Mouse (Mus musculus): ENCODE measurements around the gene Ephb4. TPM values are rescaled to one million over a fixed set of nuclear protein-coding genes. Genes with fewer than 3 reads are reported as not detected.

Ephb4 gene
- polyA plus RNA-seq, 1 experiment from 2014 or later, result 40.5 TPM

- TF ChIP-seq CTCF (IDR thresholded peaks at IDR 0.05; ENCODE audit: low read depth), result no peak
- Histone ChIP-seq H3K27me3 (ENCODE audit: insufficient read depth, low read length) (no peaks in the 10 kb centered on the region), H3K9me3 (replicated peaks; ENCODE audit: low read length) (no peaks in the 10 kb centered on the region), H3K4me1 (replicated peaks; ENCODE audit: insufficient read depth, low read length) (no peaks in the 10 kb centered on the region), H3K4me3 (replicated peaks; ENCODE audit: low read depth, low read length) (no peak overlapping the region), H3K36me3 (ENCODE audit: insufficient read depth, low read length) (no peaks in the 10 kb centered on the region), H3K9ac (ENCODE audit: low read depth, low read length) (no peak overlapping the region), H3K27ac (no peak overlapping the region), H3K4me2 (ENCODE audit: low read length) (no peak overlapping the region)
- ATAC-seq (replicated peaks; ENCODE audit: low FRiP score, low read depth), result no peak
- 72% methylated on average over 3 of the region's 3 CpGs for WGBS
- DNase-seq (ENCODE audit: low spot score), result no peak
Observed at GRCm38 (mm10) chr5:137410066-137410465, 60.2 kb downstream of the Ephb4 start.

- H3K9ac ChIP-seq (ENCODE audit: low read depth, low read length), result no peak overlapping the region
- no peak overlapping the region for H3K4me3 ChIP-seq (replicated peaks; ENCODE audit: low read depth, low read length)
- WGBS, result 80% methylated on average over 3 of the region's 3 CpGs
- H3K4me1 ChIP-seq (replicated peaks; ENCODE audit: insufficient read depth, low read length), result no peaks in the 10 kb centered on the region
- no peak overlapping the region for H3K27ac ChIP-seq
- no peak for DNase-seq (ENCODE audit: low spot score)
- H3K4me2 ChIP-seq (ENCODE audit: low read length), result no peak overlapping the region
- no peaks in the 10 kb centered on the region for H3K36me3 ChIP-seq (ENCODE audit: insufficient read depth, low read length)
- no peaks in the 10 kb centered on the region for H3K9me3 ChIP-seq (replicated peaks; ENCODE audit: low read length)
- TF ChIP-seq CTCF (IDR thresholded peaks at IDR 0.05; ENCODE audit: low read depth), result no peak
- ATAC-seq (replicated peaks; ENCODE audit: low FRiP score, low read depth), result no peak
- H3K27me3 ChIP-seq (ENCODE audit: insufficient read depth, low read length), result no peaks in the 10 kb centered on the region
Observed at GRCm38 (mm10) chr5:137410549-137410948, 60.6 kb downstream of the Ephb4 start.

- ATAC-seq (replicated peaks; ENCODE audit: low FRiP score, low read depth), result no peak
- no peaks in the 10 kb centered on the region for H3K9me3 ChIP-seq (replicated peaks; ENCODE audit: low read length)
- H3K4me1 ChIP-seq (replicated peaks; ENCODE audit: insufficient read depth, low read length), result no peaks in the 10 kb centered on the region
- H3K4me3 ChIP-seq (replicated peaks; ENCODE audit: low read depth, low read length), result no peak overlapping the region
- H3K9ac ChIP-seq (ENCODE audit: low read depth, low read length), result no peak overlapping the region
- 63% methylated on average over 8 of the region's 8 CpGs for WGBS
- no peak for TF ChIP-seq CTCF (IDR thresholded peaks at IDR 0.05; ENCODE audit: low read depth)
- H3K27ac ChIP-seq, result no peak overlapping the region
- no peak overlapping the region for H3K4me2 ChIP-seq (ENCODE audit: low read length)
- no peaks in the 10 kb centered on the region for H3K36me3 ChIP-seq (ENCODE audit: insufficient read depth, low read length)
- H3K27me3 ChIP-seq (ENCODE audit: insufficient read depth, low read length), result no peaks in the 10 kb centered on the region
- DNase-seq (ENCODE audit: low spot score), result no peak
Observed at GRCm38 (mm10) chr5:137411235-137411634, 61.3 kb downstream of the Ephb4 start.

GRCm38 (mm10) chr5:137414253-137414652 is 64.3 kb downstream of the Ephb4 start:
- H3K9ac ChIP-seq (ENCODE audit: low read depth, low read length), result no peak overlapping the region
- no peak overlapping the region for H3K4me2 ChIP-seq (ENCODE audit: low read length)
- no peaks in the 10 kb centered on the region for H3K4me1 ChIP-seq (replicated peaks; ENCODE audit: insufficient read depth, low read length)
- H3K9me3 ChIP-seq (replicated peaks; ENCODE audit: low read length), result no peaks in the 10 kb centered on the region
- no peak overlapping the region for H3K27ac ChIP-seq
- 46% methylated on average over 5 of the region's 5 CpGs for WGBS
- no peak for DNase-seq (ENCODE audit: low spot score)
- H3K27me3 ChIP-seq (ENCODE audit: insufficient read depth, low read length), result no peaks in the 10 kb centered on the region
- H3K36me3 ChIP-seq (ENCODE audit: insufficient read depth, low read length), result no peaks in the 10 kb centered on the region
- no peak for ATAC-seq (replicated peaks; ENCODE audit: low FRiP score, low read depth)
- no peak overlapping the region for H3K4me3 ChIP-seq (replicated peaks; ENCODE audit: low read depth, low read length)
- no peak for TF ChIP-seq CTCF (IDR thresholded peaks at IDR 0.05; ENCODE audit: low read depth)

GRCm38 (mm10) chr5:137419105-137419504 is 69.2 kb downstream of the Ephb4 start:
- ATAC-seq (replicated peaks; ENCODE audit: low FRiP score, low read depth) (0 out of 2 replicates have a peak, but pooled peaks have one; percentile 33), DNase-seq (ENCODE audit: low spot score) (peak; percentile 53)
- Histone ChIP-seq H3K4me3 (replicated peaks; ENCODE audit: low read depth, low read length) (no peak overlapping the region), H3K27me3 (ENCODE audit: insufficient read depth, low read length) (no peaks in the 10 kb centered on the region), H3K4me2 (ENCODE audit: low read length) (no peak overlapping the region), H3K27ac (no peak overlapping the region), H3K4me1 (replicated peaks; ENCODE audit: insufficient read depth, low read length) (0 out of 2 replicates have a peak, but pooled peaks cover 4% of the 10 kb centered on the region), H3K36me3 (ENCODE audit: insufficient read depth, low read length) (no peaks in the 10 kb centered on the region), H3K9me3 (replicated peaks; ENCODE audit: low read length) (no peaks in the 10 kb centered on the region), H3K9ac (ENCODE audit: low read depth, low read length) (no peak overlapping the region)
- WGBS, result 51% methylated on average over 9 of the region's 9 CpGs
- no peak for TF ChIP-seq CTCF (IDR thresholded peaks at IDR 0.05; ENCODE audit: low read depth)

GRCm38 (mm10) chr5:137419841-137420240 is 69.9 kb downstream of the Ephb4 start:
- Histone ChIP-seq H3K4me2 (ENCODE audit: low read length) (no peak overlapping the region), H3K36me3 (ENCODE audit: insufficient read depth, low read length) (no peaks in the 10 kb centered on the region), H3K9me3 (replicated peaks; ENCODE audit: low read length) (no peaks in the 10 kb centered on the region), H3K4me3 (replicated peaks; ENCODE audit: low read depth, low read length) (no peak overlapping the region), H3K27ac (no peak overlapping the region), H3K9ac (ENCODE audit: low read depth, low read length) (no peak overlapping the region), H3K27me3 (ENCODE audit: insufficient read depth, low read length) (no peaks in the 10 kb centered on the region), H3K4me1 (replicated peaks; ENCODE audit: insufficient read depth, low read length) (0 out of 2 replicates have a peak, but pooled peaks cover 4% of the 10 kb centered on the region)
- DNase-seq (ENCODE audit: low spot score), result no peak
- ATAC-seq (replicated peaks; ENCODE audit: low FRiP score, low read depth), result no peak
- no peak for TF ChIP-seq CTCF (IDR thresholded peaks at IDR 0.05; ENCODE audit: low read depth)
- 74% methylated on average over 4 of the region's 4 CpGs for WGBS

- no peaks in the 10 kb centered on the region for H3K27me3 ChIP-seq (ENCODE audit: insufficient read depth, low read length)
- ATAC-seq (replicated peaks; ENCODE audit: low FRiP score, low read depth), result no peak
- no peak for DNase-seq (ENCODE audit: low spot score)
- 37% methylated on average over 6 of the region's 6 CpGs for WGBS
- no peak overlapping the region for H3K4me3 ChIP-seq (replicated peaks; ENCODE audit: low read depth, low read length)
- H3K36me3 ChIP-seq (ENCODE audit: insufficient read depth, low read length), result no peaks in the 10 kb centered on the region
- H3K4me1 ChIP-seq (replicated peaks; ENCODE audit: insufficient read depth, low read length), result no peaks in the 10 kb centered on the region
- TF ChIP-seq CTCF (IDR thresholded peaks at IDR 0.05; ENCODE audit: low read depth), result no peak
- H3K9me3 ChIP-seq (replicated peaks; ENCODE audit: low read length), result no peaks in the 10 kb centered on the region
- no peak overlapping the region for H3K4me2 ChIP-seq (ENCODE audit: low read length)
- H3K9ac ChIP-seq (ENCODE audit: low read depth, low read length), result no peak overlapping the region
- H3K27ac ChIP-seq, result no peak overlapping the region
Observed at GRCm38 (mm10) chr5:137425648-137426047, 75.7 kb downstream of the Ephb4 start.

Other genes starting within 250 kb of the Ephb4 start
- gene Trim56, start 233.9 kb upstream of the Ephb4 start, polyA plus RNA-seq (2015; fragmentation: Nextera tagmentation; extraction: Ambion mirVana), result 7.9 and 9.2 TPM in 2 replicates
- gene Muc3, start 200.8 kb upstream of the Ephb4 start, polyA plus RNA-seq (2015; fragmentation: Nextera tagmentation; extraction: Ambion mirVana), result 0.24 TPM in 2 replicates
- gene Muc3a, start 137.7 kb upstream of the Ephb4 start, polyA plus RNA-seq (2015; fragmentation: Nextera tagmentation; extraction: Ambion mirVana), result 0.09 and 0.13 TPM in 2 replicates
- gene Ache, start 62.6 kb upstream of the Ephb4 start, polyA plus RNA-seq (2015; fragmentation: Nextera tagmentation; extraction: Ambion mirVana), result 6.5 and 7.4 TPM in 2 replicates
- gene Ufsp1, start 55.5 kb upstream of the Ephb4 start, polyA plus RNA-seq (2015; fragmentation: Nextera tagmentation; extraction: Ambion mirVana), result 11.4 and 12.8 TPM in 2 replicates
- gene Srrt, start 42.4 kb upstream of the Ephb4 start, polyA plus RNA-seq (2015; fragmentation: Nextera tagmentation; extraction: Ambion mirVana), result 68.0 and 77.7 TPM in 2 replicates
- gene Trip6, start 35.7 kb upstream of the Ephb4 start, polyA plus RNA-seq (2015; fragmentation: Nextera tagmentation; extraction: Ambion mirVana), result 74.8 and 75.6 TPM in 2 replicates
- gene Slc12a9, start 16.5 kb upstream of the Ephb4 start, polyA plus RNA-seq (2015; fragmentation: Nextera tagmentation; extraction: Ambion mirVana), result 11.8 and 12.0 TPM in 2 replicates
- gene Zan, start 127.0 kb downstream of the Ephb4 start, polyA plus RNA-seq (2015; fragmentation: Nextera tagmentation; extraction: Ambion mirVana), result 0.16 and 0.23 TPM in 2 replicates
- gene Pop7, start 152.4 kb downstream of the Ephb4 start, polyA plus RNA-seq (2015; fragmentation: Nextera tagmentation; extraction: Ambion mirVana), result 55.1 and 55.6 TPM in 2 replicates
- 9.3 and 10.3 TPM in 2 replicates for gene Gigyf1, start 168.4 kb downstream of the Ephb4 start, polyA plus RNA-seq (2015; fragmentation: Nextera tagmentation; extraction: Ambion mirVana)
- gene Epo, start 183.1 kb downstream of the Ephb4 start, polyA plus RNA-seq (2015; fragmentation: Nextera tagmentation; extraction: Ambion mirVana), result 0.20 TPM in 1 of 2 replicates, not detected in the other
- 463 and 480 TPM in 2 replicates for gene Gnb2, start 183.4 kb downstream of the Ephb4 start, polyA plus RNA-seq (2015; fragmentation: Nextera tagmentation; extraction: Ambion mirVana)
- gene Actl6b, start 203.4 kb downstream of the Ephb4 start, polyA plus RNA-seq (2015; fragmentation: Nextera tagmentation; extraction: Ambion mirVana), result not detected in 2 replicates
- 0.13 TPM in 2 replicates for gene Tfr2, start 219.7 kb downstream of the Ephb4 start, polyA plus RNA-seq (2015; fragmentation: Nextera tagmentation; extraction: Ambion mirVana)

Data from kidney, postnatal 0 days (tissue).